Mouse (Mus musculus): Measurements from ENCODE around the gene Gm7257.

Gm7257 gene

GRCm38 (mm10) chr9:36431584-36431983 is at the start of gene Gm7257:
Gm7257 (plus strand) TSS chr9:36431884.
- DNase-seq (ENCODE audit: low read depth, low spot score) = no peak

DNA sequence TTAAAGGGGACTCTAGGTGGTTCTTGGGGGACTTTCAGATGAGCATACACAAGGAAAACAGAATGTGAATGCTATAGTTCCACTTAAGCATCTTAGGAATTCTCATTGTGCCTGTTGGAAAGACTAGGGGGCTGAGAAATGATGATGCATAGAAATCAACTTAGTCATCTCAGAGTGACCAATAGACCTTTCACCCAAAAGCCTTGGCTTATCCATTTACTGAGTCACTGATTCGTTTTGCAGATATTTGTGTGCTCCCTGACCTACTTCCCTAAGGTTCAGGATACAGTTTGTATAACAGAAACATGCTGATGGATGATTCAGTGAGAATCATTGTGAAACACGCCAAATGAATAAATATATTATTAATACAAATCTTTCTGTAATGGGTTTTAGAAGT is 28.7 kb upstream of the Gm7257 start:
- no peak for DNase-seq (ENCODE audit: low read depth, low spot score)

DNA sequence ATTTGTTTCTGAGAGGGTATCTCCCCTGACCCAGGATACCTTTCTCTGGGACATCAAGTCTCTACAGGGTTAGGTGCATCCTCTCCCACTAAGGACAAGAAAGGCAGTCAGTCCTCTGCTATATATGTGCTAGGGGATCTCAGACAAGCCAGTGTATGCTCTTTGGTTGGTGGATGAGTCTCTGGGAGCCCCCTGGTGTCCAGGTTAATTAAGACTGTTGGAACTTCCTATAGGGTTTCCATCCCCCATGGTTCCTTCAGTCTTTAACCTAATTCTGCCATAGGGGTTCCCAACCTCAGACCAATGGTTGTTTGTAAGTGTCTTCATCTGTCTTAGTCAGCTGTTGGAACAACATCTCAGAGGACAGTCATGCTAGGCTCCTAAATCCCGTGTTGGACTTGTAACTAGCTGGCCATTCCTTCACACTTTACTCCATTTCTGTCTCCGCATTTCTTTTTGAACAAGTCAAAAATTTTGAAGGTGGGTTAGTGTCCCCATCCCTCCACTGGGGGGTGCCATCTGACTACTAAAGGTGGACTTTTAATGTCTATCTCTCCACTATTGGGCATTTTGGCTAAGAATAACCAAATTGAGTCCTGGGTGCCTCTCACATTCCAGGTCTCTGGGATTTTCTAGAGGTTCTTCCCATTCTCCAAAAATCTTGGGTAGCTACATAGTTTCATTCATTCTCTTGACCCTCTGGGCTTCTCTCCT is 3.5 kb downstream of the Gm7257 start:
- DNase-seq (ENCODE audit: low read depth, low spot score) = no peak

- DNase-seq (ENCODE audit: low read depth, low spot score) = no peak
These were observed 43.7 kb downstream of the Gm7257 start, which contains the start of gene Gm9513 for GRCm38 (mm10) chr9:36475338-36475737. Gm9513 (plus strand) TSS chr9:36475638.

Measured in forelimb bud, embryonic 11.5 days (tissue).